Comparison of ENCODE assay signal across 9 mouse cellular contexts in genomic region chr1:91913850-91914249, GRCm38 (mm10).
DNase-seq lines count a peak whose midpoint lies in the region; TF ChIP-seq lines count a peak whose summit lies in the region.
"Had no signal": no experiment of that assay in that cellular context is flagged by ENCODE, and none has a peak within 500 bp of the region (broad histone marks: within the 10 kb centered on the region; RNA-seq: fewer than 3 reads in every experiment).

No protein-coding gene starts in this region.

- no peaks in the 10 kb centered on the region for H3K4me1 ChIP-seq in thymus, adult 2 months (replicated peaks; ENCODE audit: control insufficient read depth, insufficient read depth, low read length)
- H3K4me1 ChIP-seq in olfactory bulb, adult 2 months (ENCODE audit: control insufficient read depth, insufficient read depth, low read length) = peaks cover 44% of the 10 kb centered on the region

- 54% methylated on average over 6 of the region's 6 CpGs for WGBS in thymus, adult 2 months
- 57% methylated on average over 6 of the region's 6 CpGs for WGBS in olfactory bulb, adult 2 months

- peak; percentile 78; the same call in 1 of the 2 replicates for TF ChIP-seq CTCF in thymus, adult 2 months (IDR thresholded peaks at IDR 0.05; ENCODE audit: borderline replicate concordance, control insufficient read depth, extremely low read depth, insufficient read depth, low read length, poor library complexity)
- peak; percentile 81 for TF ChIP-seq CTCF in olfactory bulb, adult 2 months (IDR thresholded peaks at IDR 0.05; ENCODE audit: insufficient read depth, low read depth, low read length)

- H3K4me3 ChIP-seq in thymus, adult 2 months (ENCODE audit: control insufficient read depth, insufficient read depth, low read length) = no peak overlapping the region
- H3K4me3 ChIP-seq in olfactory bulb, adult 2 months (ENCODE audit: insufficient read depth, low read depth, low read length) = no peak overlapping the region
- H3K4me3 ChIP-seq: limb, embryonic 13.5 days had no signal

- TF ChIP-seq POLR2A in thymus, adult 2 months (IDR thresholded peaks at IDR 0.05; ENCODE audit: control insufficient read depth, extremely low read depth, insufficient read depth, low read length, poor library complexity) = no peak
- no peak for TF ChIP-seq POLR2A in olfactory bulb, adult 2 months (IDR thresholded peaks at IDR 0.05; ENCODE audit: insufficient read depth, low read depth, low read length)

- H3K27me3 ChIP-seq in thymus, adult 2 months (ENCODE audit: control insufficient read depth, insufficient read depth, low read length) = no peaks in the 10 kb centered on the region
- H3K27me3 ChIP-seq: limb, embryonic 13.5 days had no signal

- no peaks in the 10 kb centered on the region for H3K36me3 ChIP-seq in thymus, adult 2 months (ENCODE audit: control insufficient read depth, insufficient read depth, low read length)
- H3K36me3 ChIP-seq: limb, embryonic 13.5 days had no signal

- peak; percentile 73 for DNase-seq in gastrocnemius, adult 18-20 months (ENCODE audit: low spot score)
- no peak for DNase-seq in gastrocnemius, postnatal 25 days
- peak; percentile 47 for DNase-seq in thymus, adult 2 months
- no peak for DNase-seq in thymus, adult 18-20 months
- DNase-seq in cerebellum, postnatal 25 days = peak; percentile 53 to 75
- peak; percentile 72 to 81 for DNase-seq in kidney, postnatal 25 days
- DNase-seq in frontal cortex, postnatal 36 days (ENCODE audit: low spot score in 2 of 2) = no peak

- no peak overlapping the region for H3K27ac ChIP-seq in thymus, adult 2 months (ENCODE audit: control insufficient read depth, insufficient read depth, low read length)
- H3K27ac ChIP-seq in olfactory bulb, adult 2 months (ENCODE audit: insufficient read depth, low read depth, low read length) = no peak overlapping the region
- H3K27ac ChIP-seq: limb, embryonic 13.5 days had no signal

Comparison
In these comparisons a context has a peak if more than half of its experiments do, and no peak if none do; other contexts are left out.
1. DNase-seq: peak in gastrocnemius, adult 18-20 months (single experiment), thymus, adult 2 months (single experiment), cerebellum, postnatal 25 days (2 of 2) and kidney, postnatal 25 days (2 of 2); none in gastrocnemius, postnatal 25 days (single experiment), thymus, adult 18-20 months (0 of 2) and frontal cortex, postnatal 36 days (0 of 2).